Mouse (Mus musculus) telencephalon, adult 2 months (tissue): ENCODE measurements at regions not wholly inside any gene's neighbourhood (a gene's known extent, or its start where the extent isn't known, plus 50 kb on each side); places are given as distances from the start of the nearest gene placed in this dataset.

Experiments
- DNase-seq: peaks from one replicate; pipeline ENCODE4 v3.0.0-alpha.2; 2011; ENCODE audit warnings: low read depth, low spot score

GRCm38 (mm10) chr11:89247991-89248390 lies 54.1 kb downstream of the Nog start:
- no peak for DNase-seq

- no peak for DNase-seq
These were observed 58.8 kb downstream of the Nog start for GRCm38 (mm10) chr11:89243370-89243769.

- no peak for DNase-seq
These were observed 60.0 kb downstream of the Nog start for GRCm38 (mm10) chr11:89242130-89242529.

GRCm38 (mm10) chr11:89239891-89240290 lies 62.2 kb downstream of the Nog start:
- DNase-seq = no peak

- DNase-seq = no peak
These were observed 65.2 kb downstream of the Nog start for GRCm38 (mm10) chr11:89236904-89237303.

GRCm38 (mm10) chr11:89232884-89233480 lies 69.2 kb downstream of the Nog start:
- no peak for DNase-seq

- DNase-seq = no peak
These were observed 72.4 kb downstream of the Nog start for GRCm38 (mm10) chr11:89229726-89230125.

- no peak for DNase-seq
These were observed 88.9 kb downstream of the Nog start for GRCm38 (mm10) chr11:89213204-89213603.

GRCm38 (mm10) chr11:89209531-89209950 lies 92.6 kb downstream of the Nog start:
- no peak for DNase-seq

- no peak for DNase-seq
These were observed 93.1 kb downstream of the Nog start for GRCm38 (mm10) chr11:89209072-89209471.

GRCm38 (mm10) chr11:89206788-89207187 lies 95.3 kb downstream of the Nog start:
- DNase-seq = no peak

GRCm38 (mm10) chr11:89204948-89205545 lies 97.1 kb downstream of the Nog start:
- DNase-seq = no peak

- DNase-seq = no peak
These were observed 101.7 kb downstream of the Nog start for GRCm38 (mm10) chr11:89200458-89200857.

GRCm38 (mm10) chr11:89192815-89193214 lies 109.3 kb downstream of the Nog start:
- no peak for DNase-seq

- peak; percentile 23 for DNase-seq
These were observed 113.4 kb downstream of the Gm525 start for GRCm38 (mm10) chr11:89186911-89187621.

- no peak for DNase-seq
These were observed 112.2 kb downstream of the Gm525 start for GRCm38 (mm10) chr11:89185862-89186261.

GRCm38 (mm10) chr11:89181471-89181870 lies 107.8 kb downstream of the Gm525 start:
- DNase-seq = no peak

- no peak for DNase-seq
These were observed 104.8 kb downstream of the Gm525 start for GRCm38 (mm10) chr11:89178436-89178835.

GRCm38 (mm10) chr11:89175511-89175910 lies 101.9 kb downstream of the Gm525 start:
- DNase-seq = no peak

GRCm38 (mm10) chr11:89174967-89175366 lies 101.3 kb downstream of the Gm525 start:
- DNase-seq = no peak

GRCm38 (mm10) chr11:89165278-89165677 lies 91.6 kb downstream of the Gm525 start:
- DNase-seq = peak; percentile 58

- DNase-seq = no peak
These were observed 80.1 kb downstream of the Gm525 start for GRCm38 (mm10) chr11:89153466-89154406.
